Mouse (Mus musculus) spleen, adult 2 months (tissue): ENCODE measurements at regions not wholly inside any gene's neighbourhood (a gene's known extent, or its start where the extent isn't known, plus 50 kb on each side); places are given as distances from the start of the nearest gene placed in this dataset.

Experiments
- CTCF ChIP-seq: fragments of 200-500 bp; IDR thresholded peaks from 2 replicates; pipeline ENCODE4 v1.5.1; 2011; ENCODE audit warnings: mild to moderate bottlenecking, inconsistent platforms; ENCODE audit not compliant: insufficient read depth, insufficient read length, insufficient replicate concordance; ENCODE audit errors: extremely low read depth
- POLR2A ChIP-seq: fragments of 200-500 bp; IDR thresholded peaks from 2 replicates; pipeline ENCODE4 v1.6.1; 2011; ENCODE audit warnings: low read depth, low read length, inconsistent platforms

GRCm38 (mm10) chr3:102355352-102355751 lies 114.4 kb upstream of the Ngf start:
- TF ChIP-seq CTCF (no peak), POLR2A (no peak)
